Mouse (Mus musculus) megakaryocyte, embryonic 14.5 days (primary cell): ENCODE results near the gene Pitpnm2.

ENCODE experiments used
- FLI1 ChIP-seq: IDR thresholded peaks from 2 replicates; pipeline ENCODE4 v1.6.1; 2012; ENCODE audit warnings: low read length, inconsistent platforms, mixed read lengths
- GATA1 ChIP-seq: IDR thresholded peaks from 3 replicates; pipeline ENCODE4 v1.6.1; 2012; ENCODE audit warnings: mixed read lengths, low read length, inconsistent platforms, borderline replicate concordance

DNA sequence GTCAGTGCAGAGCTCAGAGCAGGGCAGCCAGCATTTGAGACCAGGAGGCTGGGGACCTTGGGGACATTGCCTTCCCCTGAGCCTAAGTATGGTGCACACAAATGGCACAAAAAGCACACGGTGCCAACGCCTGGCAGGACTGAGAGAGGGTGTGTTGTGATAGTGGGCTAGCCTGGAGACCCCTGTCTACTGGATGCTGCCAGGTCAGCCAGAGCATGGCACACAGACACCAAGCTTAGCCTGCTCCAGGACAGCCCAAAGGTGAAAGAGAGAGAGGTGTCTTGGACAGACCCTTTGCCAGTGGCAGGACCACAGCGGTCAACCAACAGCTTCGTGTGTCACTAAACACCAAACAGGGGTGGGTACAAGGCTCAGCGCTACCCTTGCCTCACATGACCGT is 14.8 kb downstream of the Pitpnm2 start:
- TF ChIP-seq GATA1 (no peak), FLI1 (no peak)
